In genomic region chr6:142021671-142022070, GRCm38 (mm10) we compare ENCODE assay signal across 28 mouse cellular contexts. TPM values are rescaled to one million over a fixed set of nuclear protein-coding genes. Genes with fewer than 3 reads are reported as not detected.
DNase-seq lines count a peak whose midpoint lies in the region; ATAC-seq and TF ChIP-seq lines count a peak whose summit lies in the region.
"Had no signal": no experiment of that assay in that cellular context is flagged by ENCODE, and none has a peak within 500 bp of the region (broad histone marks: within the 10 kb centered on the region; RNA-seq: fewer than 3 reads in every experiment).

No protein-coding gene starts in this region.

- no peak overlapping the region for H3K27ac ChIP-seq in kidney, embryonic 14.5 days (ENCODE audit: low read depth, low read length)
- no peak overlapping the region for H3K27ac ChIP-seq in liver, adult 2 months (replicated peaks; ENCODE audit: insufficient read depth, low read depth, low read length)
- H3K27ac ChIP-seq: embryonic facial prominence, embryonic 13.5 days; embryonic facial prominence, embryonic 15.5 days; forebrain, embryonic 10.5 days; forebrain, embryonic 12.5 days had no signal

- DNase-seq in kidney, adult 9 months: peak; percentile 73
- DNase-seq in liver, adult 2 months (ENCODE audit: extremely low read depth, low read depth, low spot score): peak; percentile 87
- no peak for DNase-seq in liver
- DNase-seq: adrenal gland, adult 2 months; adrenal gland, postnatal 10 days; adrenal gland, postnatal 25 days; cerebellum, adult 11 months; cerebellum, adult 18-20 months; cerebellum, adult 8-10 months; cerebellum, adult 9-11 months; cerebellum, postnatal 14 days; cerebellum, postnatal 36 days; embryo, embryonic 11 days had no signal

- no peaks in the 10 kb centered on the region for H3K9me3 ChIP-seq in kidney, embryonic 14.5 days (ENCODE audit: control insufficient read depth, low read length)
- H3K9me3 ChIP-seq: embryonic facial prominence, embryonic 13.5 days; embryonic facial prominence, embryonic 15.5 days; forebrain, embryonic 10.5 days; forebrain, embryonic 12.5 days had no signal

- no peaks in the 10 kb centered on the region for H3K36me3 ChIP-seq in kidney, embryonic 14.5 days (ENCODE audit: control insufficient read depth, insufficient read depth, low read length)
- H3K36me3 ChIP-seq in liver, adult 2 months (ENCODE audit: control insufficient read depth, insufficient read depth, low read length): no peaks in the 10 kb centered on the region
- H3K36me3 ChIP-seq: embryonic facial prominence, embryonic 13.5 days; embryonic facial prominence, embryonic 15.5 days; forebrain, embryonic 10.5 days; forebrain, embryonic 12.5 days had no signal

- no peaks in the 10 kb centered on the region for H3K4me1 ChIP-seq in kidney, embryonic 14.5 days (ENCODE audit: control insufficient read depth, insufficient read depth, low read length)
- peaks cover 5% of the 10 kb centered on the region; the same call in 1 of the 2 replicates for H3K4me1 ChIP-seq in liver, adult 2 months (ENCODE audit: control insufficient read depth, insufficient read depth, low read length)
- H3K4me1 ChIP-seq: embryonic facial prominence, embryonic 13.5 days; embryonic facial prominence, embryonic 15.5 days; forebrain, embryonic 10.5 days; forebrain, embryonic 12.5 days had no signal

- no peak for TF ChIP-seq CTCF in liver, adult 2 months (IDR thresholded peaks at IDR 0.05; ENCODE audit: low read depth, low read length)

- 87% methylated on average over 3 of the region's 3 CpGs for WGBS in kidney, embryonic 14.5 days
- 14% methylated on average over 3 of the region's 3 CpGs for WGBS in liver, adult 2 months

- H3K9ac ChIP-seq in kidney, embryonic 14.5 days (ENCODE audit: low read depth, low read length): no peak overlapping the region
- H3K9ac ChIP-seq in liver, adult 2 months (ENCODE audit: low read depth, low read length): no peak overlapping the region
- H3K9ac ChIP-seq: embryonic facial prominence, embryonic 13.5 days; embryonic facial prominence, embryonic 15.5 days; forebrain, embryonic 12.5 days had no signal

- H3K79me2 ChIP-seq in liver, adult 2 months (ENCODE audit: control insufficient read depth, insufficient read depth, low read length): no peaks in the 10 kb centered on the region

- no peak overlapping the region for H3K4me2 ChIP-seq in kidney, embryonic 14.5 days (replicated peaks; ENCODE audit: low read depth, low read length)
- H3K4me2 ChIP-seq: embryonic facial prominence, embryonic 13.5 days; embryonic facial prominence, embryonic 15.5 days; forebrain, embryonic 12.5 days had no signal

- H3K27me3 ChIP-seq in kidney, embryonic 14.5 days (ENCODE audit: control insufficient read depth, insufficient read depth, low read length): no peaks in the 10 kb centered on the region
- no peaks in the 10 kb centered on the region for H3K27me3 ChIP-seq in liver, adult 2 months (ENCODE audit: control insufficient read depth, insufficient read depth, low read length)
- H3K27me3 ChIP-seq: embryonic facial prominence, embryonic 13.5 days; embryonic facial prominence, embryonic 15.5 days; forebrain, embryonic 12.5 days had no signal

- TF ChIP-seq POLR2A in liver, adult 2 months (IDR thresholded peaks at IDR 0.05; ENCODE audit: extremely low read depth, insufficient read depth, low read length): no peak

- no peak for ATAC-seq in kidney, embryonic 14.5 days (ENCODE audit: low FRiP score, low TSS enrichment)
- ATAC-seq: forebrain, embryonic 14.5 days; forebrain, embryonic 16.5 days had no signal

- H3K4me3 ChIP-seq in kidney, embryonic 14.5 days (ENCODE audit: low read length): no peak overlapping the region
- H3K4me3 ChIP-seq in liver, adult 2 months (ENCODE audit: insufficient read depth, low read depth, low read length): no peak overlapping the region
- H3K4me3 ChIP-seq: embryonic facial prominence, embryonic 13.5 days; embryonic facial prominence, embryonic 15.5 days; erythroblast, embryonic 14.5 days; forebrain, embryonic 10.5 days; forebrain, embryonic 12.5 days had no signal

RNA-seq across cellular contexts. Expression of gene Gm6614, which starts 10.5 kb away (rescaled TPM):
- not detected in 2 replicates for polyA plus RNA-seq in kidney, embryonic 14.5 days (2014; fragmentation: Nextera tagmentation; extraction: Ambion mirVana)
- total RNA-seq in liver, adult 2 months (2014; rRNA removed): 0.09 TPM in 1 of 2 replicates, not detected in the other
- polyA plus RNA-seq in liver, adult 2 months (2012; rRNA removed): not detected in 2 replicates
- total RNA-seq: adrenal gland, adult 2 months; adrenal gland, postnatal 10 days; adrenal gland, postnatal 25 days; adrenal gland, postnatal 4 days; common myeloid progenitor, adult 5-6 weeks; ES-E14; MEL had no signal
- polyA plus RNA-seq: adrenal gland, adult 2 months; brain, embryonic 14.5 days; C2C12; embryonic facial prominence, embryonic 11.5 days; embryonic facial prominence, embryonic 13.5 days; embryonic facial prominence, embryonic 15.5 days; erythroblast, embryonic 14.5 days; forebrain, embryonic 10.5 days; forebrain, embryonic 12.5 days; forebrain, embryonic 14.5 days; forebrain, embryonic 16.5 days had no signal
